Mouse (Mus musculus) embryonic facial prominence, embryonic 11.5 days (tissue): ENCODE measurements at regions not wholly inside any gene's neighbourhood (a gene's known extent, or its start where the extent isn't known, plus 50 kb on each side); places are given as distances from the start of the nearest gene placed in this dataset.

ENCODE experiments used
- ATAC-seq: fragments of 200-750 bp; cut with Nextera tagmentation; replicated peaks from 2 replicates; pipeline ENCODE4 v1.8.0; 2017; ENCODE audit warnings: low read depth; ENCODE audit not compliant: insufficient number of reproducible peaks, low FRiP score, low TSS enrichment
- DNase-seq: peaks from one replicate; pipeline ENCODE4 v3.0.0-alpha.2; 2015; ENCODE audit warnings: low spot score
- H3K27ac ChIP-seq: fragments of 300-500 bp; sonication (generic); replicated peaks from 2 replicates; pipeline ENCODE4 v1.5.1; 2014; ENCODE audit warnings: mild to moderate bottlenecking, low read depth, low read length, control low read depth
- H3K27me3 ChIP-seq: fragments of 300-500 bp; sonication (generic); 2 replicates; pipeline ENCODE4 v1.6.1; 2014; ENCODE audit warnings: mild to moderate bottlenecking, low read length, moderate library complexity, mixed read lengths; ENCODE audit not compliant: control insufficient read depth, insufficient read depth
- H3K36me3 ChIP-seq: fragments of 300-500 bp; sonication (generic); replicated peaks from 2 replicates; pipeline ENCODE4 v1.6.1; 2014; ENCODE audit warnings: low read depth, mild to moderate bottlenecking, low read length, moderate library complexity, mixed read lengths; ENCODE audit not compliant: control insufficient read depth, insufficient read depth
- H3K4me1 ChIP-seq: fragments of 300-500 bp; sonication (generic); 2 replicates; pipeline ENCODE4 v1.6.1; 2014; ENCODE audit warnings: low read length, mixed read lengths; ENCODE audit not compliant: control insufficient read depth, insufficient read depth
- H3K4me2 ChIP-seq: fragments of 300-500 bp; sonication (generic); 2 replicates; pipeline ENCODE4 v1.6.1; 2014; ENCODE audit warnings: low read depth, mild to moderate bottlenecking, control low read depth, low read length, moderate library complexity
- H3K4me3 ChIP-seq: fragments of 300-500 bp; sonication (generic); 2 replicates; pipeline ENCODE4 v1.5.1; 2014; ENCODE audit warnings: low read depth, low read length, control low read depth
- H3K9ac ChIP-seq: fragments of 300-500 bp; sonication (generic); replicated peaks from 2 replicates; pipeline ENCODE4 v1.6.1; 2014; ENCODE audit warnings: mild to moderate bottlenecking, control low read depth, low read length
- H3K9me3 ChIP-seq: fragments of 300-500 bp; sonication (generic); replicated peaks from 2 replicates; pipeline ENCODE4 v1.6.1; 2016; ENCODE audit warnings: mild to moderate bottlenecking, low read length, inconsistent platforms, mixed read lengths; ENCODE audit not compliant: control insufficient read depth
- WGBS: fragments of 180-500 bp; shearing (Covaris S2); extraction: QIAGEN DNeasy Blood & Tissue Kit; methylation state at CpG from one replicate; pipeline ENCODE4 v1.1.7; 2014; 5-methylcytosine and 5-hydroxymethylcytosine counted together

- ATAC-seq, result no peak
- H3K4me1 ChIP-seq, result no peaks in the 10 kb centered on the region
- no peak for DNase-seq
- no peak overlapping the region for H3K4me3 ChIP-seq
- H3K9ac ChIP-seq, result no peak overlapping the region
- H3K36me3 ChIP-seq, result no peaks in the 10 kb centered on the region
- no peak overlapping the region for H3K4me2 ChIP-seq
- H3K9me3 ChIP-seq, result no peaks in the 10 kb centered on the region
- WGBS, result 85% methylated on average over 4 of the region's 4 CpGs
- no peak overlapping the region for H3K27ac ChIP-seq
- no peaks in the 10 kb centered on the region for H3K27me3 ChIP-seq
Observed at GRCm38 (mm10) chr10:87432306-87432705, 61.2 kb downstream of the Ascl1 start.

GRCm38 (mm10) chr10:87419940-87420385, 73.5 kb downstream of the Ascl1 start:
- Histone ChIP-seq H3K4me1 (no peaks in the 10 kb centered on the region), H3K9ac (no peak overlapping the region), H3K9me3 (no peaks in the 10 kb centered on the region), H3K27ac (no peak overlapping the region), H3K27me3 (no peaks in the 10 kb centered on the region), H3K36me3 (no peaks in the 10 kb centered on the region), H3K4me3 (no peak overlapping the region), H3K4me2 (no peak overlapping the region)
- ATAC-seq (0 out of 2 replicates have a peak, but pooled peaks have one; percentile 48), DNase-seq (peak; percentile 32)
- 8% methylated on average over 6 of the region's 6 CpGs for WGBS

- WGBS, result 22% methylated on average over 7 of the region's 7 CpGs
- H3K9ac ChIP-seq, result no peak overlapping the region
- no peaks in the 10 kb centered on the region for H3K9me3 ChIP-seq
- no peak overlapping the region for H3K4me3 ChIP-seq
- H3K4me1 ChIP-seq, result no peaks in the 10 kb centered on the region
- no peak for DNase-seq
- ATAC-seq, result peak; percentile 56
- no peaks in the 10 kb centered on the region for H3K36me3 ChIP-seq
- H3K27ac ChIP-seq, result no peak overlapping the region
- no peaks in the 10 kb centered on the region for H3K27me3 ChIP-seq
- H3K4me2 ChIP-seq, result no peak overlapping the region
Observed at GRCm38 (mm10) chr10:87419245-87419939, 74.1 kb downstream of the Ascl1 start.

- Histone ChIP-seq H3K4me2 (no peak overlapping the region), H3K27me3 (no peaks in the 10 kb centered on the region), H3K27ac (no peak overlapping the region), H3K4me3 (no peak overlapping the region), H3K9me3 (no peaks in the 10 kb centered on the region), H3K9ac (no peak overlapping the region), H3K36me3 (no peaks in the 10 kb centered on the region), H3K4me1 (no peaks in the 10 kb centered on the region)
- ATAC-seq (no peak), DNase-seq (no peak)
- 65% methylated on average over 15 of the region's 15 CpGs for WGBS
Observed at GRCm38 (mm10) chr10:87394296-87394921, 99.1 kb downstream of the Ascl1 start.

GRCm38 (mm10) chr10:87389148-87389547, 104.3 kb downstream of the Ascl1 start:
- H3K4me2 ChIP-seq, result no peak overlapping the region

GRCm38 (mm10) chr10:87385276-87385675, 108.2 kb downstream of the Ascl1 start:
- no peaks in the 10 kb centered on the region for H3K4me1 ChIP-seq
- DNase-seq (no peak), ATAC-seq (no peak)
- H3K9ac ChIP-seq, result no peak overlapping the region
- no peak overlapping the region for H3K4me2 ChIP-seq
- no peak overlapping the region for H3K27ac ChIP-seq
- no peak overlapping the region for H3K4me3 ChIP-seq
- no peaks in the 10 kb centered on the region for H3K27me3 ChIP-seq
- H3K36me3 ChIP-seq, result no peaks in the 10 kb centered on the region
- 85% methylated on average over 4 of the region's 4 CpGs for WGBS
- H3K9me3 ChIP-seq, result no peaks in the 10 kb centered on the region

More at GRCm38 (mm10) chr10:87389148-87389547, 104.3 kb downstream of the Ascl1 start:
- 65% methylated on average over 2 of the region's 2 CpGs for WGBS
- Histone ChIP-seq H3K4me3 (no peak overlapping the region), H3K9me3 (no peaks in the 10 kb centered on the region), H3K9ac (no peak overlapping the region), H3K27me3 (no peaks in the 10 kb centered on the region), H3K4me1 (no peaks in the 10 kb centered on the region), H3K36me3 (no peaks in the 10 kb centered on the region), H3K27ac (no peak overlapping the region)
- DNase-seq (no peak), ATAC-seq (0 out of 2 replicates have a peak, but pooled peaks have one; percentile 56)

- H3K27me3 ChIP-seq, result no peaks in the 10 kb centered on the region
- no peak for DNase-seq
- ATAC-seq, result no peak
- no peaks in the 10 kb centered on the region for H3K36me3 ChIP-seq
- no peak overlapping the region for H3K4me2 ChIP-seq
- no peak overlapping the region for H3K9ac ChIP-seq
- no peaks in the 10 kb centered on the region for H3K4me1 ChIP-seq
- 85% methylated on average over 9 of the region's 9 CpGs for WGBS
- no peak overlapping the region for H3K27ac ChIP-seq
- no peaks in the 10 kb centered on the region for H3K9me3 ChIP-seq
- H3K4me3 ChIP-seq, result no peak overlapping the region
Observed at GRCm38 (mm10) chr10:87384606-87385206, 108.8 kb downstream of the Ascl1 start.
